Mouse (Mus musculus): Measurements from ENCODE around the gene Irx1. TPM values are rescaled to one million over a fixed set of nuclear protein-coding genes. Genes with fewer than 3 reads are reported as not detected.

Gene Irx1
- polyA plus RNA-seq, 1 experiment from 2014 or later = not detected

DNA sequence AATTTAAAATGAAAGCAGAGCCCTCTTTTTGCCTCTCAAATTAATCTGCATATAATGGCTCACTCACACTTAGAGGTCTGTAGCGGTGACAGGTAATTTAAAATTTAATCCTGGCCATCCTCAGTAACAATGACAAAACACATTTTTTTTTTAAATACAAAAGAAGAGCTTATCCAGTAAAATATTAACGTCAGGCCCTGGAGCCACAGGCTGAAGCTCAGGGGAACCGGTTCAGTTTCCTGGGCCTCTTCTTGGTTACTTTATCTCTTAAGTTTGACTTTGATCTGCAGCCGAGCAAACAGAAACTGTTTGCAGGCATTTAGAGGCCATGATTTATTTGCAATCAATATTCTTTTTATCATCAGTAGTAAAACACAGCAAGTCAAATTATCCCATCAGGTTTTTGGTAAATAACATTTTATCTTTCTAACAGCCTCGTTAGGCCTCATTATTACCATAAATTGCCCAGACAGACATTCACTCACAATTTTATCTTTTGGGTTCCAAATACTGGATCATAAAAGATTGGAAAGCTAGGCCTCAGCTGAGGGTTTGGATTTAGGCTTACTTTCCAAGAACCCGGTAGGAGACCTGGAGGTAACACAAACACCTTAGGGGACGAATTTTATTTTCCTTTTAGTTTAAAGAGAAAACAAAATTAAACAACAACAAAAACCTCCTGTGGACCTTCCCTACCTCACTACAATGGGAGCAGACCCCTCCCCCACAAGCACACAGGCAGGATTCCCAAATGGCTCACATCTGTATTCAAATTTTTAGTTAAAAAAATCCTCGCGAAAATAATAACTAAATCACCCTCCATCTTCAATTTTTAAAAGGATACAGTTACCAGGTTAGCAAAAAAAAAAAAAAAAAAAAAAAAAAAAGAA lies 2.4 kb downstream of the Irx1 start:
- Histone ChIP-seq H3K4me3 (replicated peaks) (no peak overlapping the region), H3K27me3 (peaks cover 100% of the 10 kb centered on the region), H3K9ac (no peak overlapping the region), H3K4me2 (no peak overlapping the region), H3K36me3 (replicated peaks) (no peaks in the 10 kb centered on the region), H3K9me3 (replicated peaks) (no peaks in the 10 kb centered on the region), H3K27ac (replicated peaks) (no peak overlapping the region), H3K4me1 (replicated peaks) (no peaks in the 10 kb centered on the region; the same call in 1 of the 2 replicates)
- WGBS (ENCODE audit: insufficient replicate concordance) = 5% methylated on average over 9 of the region's 9 CpGs
- ATAC-seq (ENCODE audit: insufficient read depth) = no peak

DNA sequence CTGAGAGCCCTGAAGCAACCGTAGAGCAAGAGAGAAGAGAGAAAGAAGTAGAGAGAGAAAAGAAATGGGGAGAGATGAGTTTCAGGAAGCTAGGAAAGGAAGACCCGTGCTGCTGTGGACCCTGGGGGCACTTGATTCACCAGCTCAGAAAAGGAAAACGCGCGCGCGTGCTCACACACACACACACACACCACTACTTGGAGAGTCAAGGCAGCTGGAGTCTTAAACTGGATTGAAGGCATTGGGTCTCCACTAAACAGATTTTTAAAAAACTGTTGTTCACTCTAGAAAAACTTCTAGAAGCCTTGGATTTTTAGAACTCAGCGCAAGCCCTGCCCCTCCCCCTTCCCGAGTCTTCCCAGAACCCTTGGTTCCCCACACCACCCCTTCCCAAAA lies 3.2 kb downstream of the Irx1 start:
- no peak overlapping the region for H3K4me2 ChIP-seq
- no peaks in the 10 kb centered on the region; the same call in 1 of the 2 replicates for H3K4me1 ChIP-seq (replicated peaks)
- no peak overlapping the region for H3K9ac ChIP-seq
- H3K27me3 ChIP-seq = peaks cover 99% of the 10 kb centered on the region
- no peak overlapping the region for H3K4me3 ChIP-seq (replicated peaks)
- no peaks in the 10 kb centered on the region for H3K36me3 ChIP-seq (replicated peaks)
- whole genome bisulfite sequencing (ENCODE audit: insufficient replicate concordance) = 4% methylated on average over 9 of the region's 9 CpGs
- no peak for ATAC-seq (ENCODE audit: insufficient read depth)
- no peak overlapping the region for H3K27ac ChIP-seq (replicated peaks)
- H3K9me3 ChIP-seq (replicated peaks) = no peaks in the 10 kb centered on the region

DNA sequence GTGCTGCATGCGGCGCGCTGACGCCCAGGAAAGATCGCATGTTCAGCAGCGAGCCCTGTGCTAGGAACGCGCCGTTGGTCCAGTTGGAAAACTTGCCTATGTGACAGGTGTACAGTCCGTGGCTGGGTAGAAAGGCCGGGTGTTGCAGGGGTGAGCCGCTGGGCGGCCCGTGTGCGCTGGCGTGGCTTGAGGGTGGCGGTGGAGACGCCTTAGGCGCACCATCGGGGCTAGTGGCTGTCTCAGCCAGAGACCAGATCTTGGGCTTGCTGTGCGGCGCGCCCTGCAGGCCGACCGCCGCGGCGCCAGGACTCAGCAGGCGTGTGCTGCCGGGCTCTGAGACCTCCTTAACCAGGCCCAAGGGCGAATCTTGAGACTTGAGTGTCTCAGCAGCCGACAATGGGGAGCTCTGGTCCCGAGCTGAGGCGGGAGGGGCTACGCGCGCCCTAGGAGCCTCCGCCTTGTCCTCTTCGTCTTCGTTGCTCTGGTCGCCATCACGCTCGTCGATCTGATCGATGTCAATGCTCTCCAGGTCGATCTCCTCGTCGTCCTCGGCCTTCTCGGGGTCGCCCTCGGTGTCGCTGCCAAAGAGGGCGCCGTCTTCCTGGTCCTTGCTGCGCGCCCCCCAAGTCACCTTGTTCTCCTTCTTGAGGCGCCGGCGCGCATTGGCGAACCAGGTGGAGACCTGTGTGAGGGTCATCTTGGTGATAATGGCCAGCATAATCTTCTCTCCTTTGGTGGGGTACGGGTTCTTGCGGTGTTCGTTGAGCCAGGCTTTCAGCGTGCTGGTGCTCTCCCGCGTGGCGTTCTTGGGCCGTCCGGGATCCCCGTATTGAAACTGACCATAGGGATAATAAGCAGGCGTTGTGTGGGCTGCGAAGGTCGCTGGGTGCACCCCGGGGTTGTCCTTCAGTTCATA lies 3.9 kb downstream of the Irx1 start:
- no peak for ATAC-seq (ENCODE audit: insufficient read depth)
- 1% methylated on average over 76 of the region's 76 CpGs for WGBS (ENCODE audit: insufficient replicate concordance)
- Histone ChIP-seq H3K4me2 (no peak overlapping the region), H3K9me3 (replicated peaks) (no peaks in the 10 kb centered on the region), H3K9ac (no peak overlapping the region), H3K27me3 (peaks cover 99% of the 10 kb centered on the region), H3K27ac (replicated peaks) (no peak overlapping the region), H3K36me3 (replicated peaks) (no peaks in the 10 kb centered on the region), H3K4me1 (replicated peaks) (no peaks in the 10 kb centered on the region; the same call in 1 of the 2 replicates), H3K4me3 (replicated peaks) (no peak overlapping the region)

DNA sequence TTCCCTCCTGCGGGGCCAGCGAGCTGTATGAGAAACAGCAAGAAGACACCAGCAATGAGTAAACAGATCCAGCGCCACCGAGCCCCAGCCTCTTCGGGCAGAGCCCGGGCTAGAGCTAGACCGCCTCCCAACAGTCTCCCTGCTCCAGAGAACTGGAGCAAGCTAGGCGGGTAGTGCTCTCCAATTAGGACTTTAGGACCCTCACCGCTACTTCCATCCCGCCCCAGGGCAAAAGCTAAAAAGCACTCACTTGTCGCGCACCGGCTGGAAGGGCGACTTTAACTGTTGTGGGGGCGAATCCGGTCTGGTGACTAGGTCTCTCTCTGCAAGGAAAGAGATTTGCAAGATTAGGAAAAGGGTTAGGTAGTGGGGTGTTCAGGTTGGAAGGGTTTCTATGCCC lies 4.9 kb downstream of the Irx1 start:
- no peak overlapping the region for H3K4me2 ChIP-seq
- ATAC-seq (ENCODE audit: insufficient read depth) = no peak
- H3K4me1 ChIP-seq (replicated peaks) = no peaks in the 10 kb centered on the region; the same call in 1 of the 2 replicates
- H3K27me3 ChIP-seq = peaks cover 96% of the 10 kb centered on the region
- H3K9me3 ChIP-seq (replicated peaks) = no peaks in the 10 kb centered on the region
- 1% methylated on average over 16 of the region's 16 CpGs for WGBS (ENCODE audit: insufficient replicate concordance)
- no peak overlapping the region for H3K27ac ChIP-seq (replicated peaks)
- no peaks in the 10 kb centered on the region for H3K36me3 ChIP-seq (replicated peaks)
- H3K9ac ChIP-seq = no peak overlapping the region
- H3K4me3 ChIP-seq (replicated peaks) = no peak overlapping the region

DNA sequence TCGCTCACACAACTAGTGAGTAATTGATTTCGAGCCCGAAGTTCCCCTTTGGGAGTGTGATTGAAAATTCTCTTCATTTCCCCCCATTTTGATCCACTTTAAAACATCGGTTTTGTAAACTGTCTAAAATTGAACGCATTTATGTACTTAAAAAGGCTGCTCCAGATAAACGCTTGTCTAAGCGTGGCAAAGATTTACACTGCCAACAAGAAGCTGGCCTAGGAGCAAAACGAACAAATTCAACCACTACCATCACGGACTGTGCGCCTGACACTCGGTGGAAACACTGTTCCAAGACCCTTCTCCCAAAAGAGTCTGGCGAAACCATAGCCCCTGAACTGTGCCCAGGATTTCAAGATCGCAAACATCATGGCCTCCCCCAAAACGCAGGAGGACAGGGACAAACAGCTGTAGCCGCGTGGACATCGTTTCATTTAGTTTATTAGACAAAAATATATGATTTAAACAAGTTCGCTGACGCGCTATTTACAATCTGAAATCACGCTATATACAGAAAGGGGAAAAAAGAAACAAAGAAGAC lies 5.6 kb downstream of the Irx1 start:
- Histone ChIP-seq H3K27ac (replicated peaks) (no peak overlapping the region), H3K9ac (no peak overlapping the region), H3K9me3 (replicated peaks) (no peaks in the 10 kb centered on the region), H3K27me3 (peaks cover 88% of the 10 kb centered on the region), H3K4me3 (replicated peaks) (no peak overlapping the region), H3K4me2 (no peak overlapping the region), H3K36me3 (replicated peaks) (no peaks in the 10 kb centered on the region), H3K4me1 (replicated peaks) (no peaks in the 10 kb centered on the region)
- no peak for ATAC-seq (ENCODE audit: insufficient read depth)
- 3% methylated on average over 21 of the region's 21 CpGs for WGBS (ENCODE audit: insufficient replicate concordance)

DNA sequence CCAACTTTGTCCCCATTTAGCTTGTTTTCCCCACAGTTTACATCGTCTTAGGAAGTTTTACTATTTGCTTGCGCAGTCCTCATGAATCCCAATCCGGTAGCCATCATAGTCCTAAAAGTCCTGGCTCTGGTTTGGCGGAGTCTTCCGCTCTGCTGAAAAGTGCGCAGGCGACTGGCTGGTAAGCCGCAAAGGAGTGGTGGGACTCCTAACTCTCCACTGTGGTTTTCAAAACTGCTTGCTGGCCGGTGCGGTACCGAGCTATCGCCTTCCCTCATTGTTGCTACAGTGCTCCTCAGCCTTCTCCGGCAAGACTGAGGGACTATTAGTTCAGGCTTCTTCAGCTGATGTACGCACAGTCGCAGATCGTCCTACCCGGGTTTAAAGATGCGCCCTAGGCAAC lies 6.4 kb downstream of the Irx1 start:
- Histone ChIP-seq H3K36me3 (replicated peaks) (no peaks in the 10 kb centered on the region), H3K4me2 (no peak overlapping the region), H3K4me1 (replicated peaks) (no peaks in the 10 kb centered on the region), H3K27ac (replicated peaks) (no peak overlapping the region), H3K27me3 (peaks cover 80% of the 10 kb centered on the region), H3K9me3 (replicated peaks) (no peaks in the 10 kb centered on the region), H3K9ac (no peak overlapping the region), H3K4me3 (replicated peaks) (no peak overlapping the region)
- whole genome bisulfite sequencing (ENCODE audit: insufficient replicate concordance) = 4% methylated on average over 18 of the region's 18 CpGs
- no peak for ATAC-seq (ENCODE audit: insufficient read depth)

DNA sequence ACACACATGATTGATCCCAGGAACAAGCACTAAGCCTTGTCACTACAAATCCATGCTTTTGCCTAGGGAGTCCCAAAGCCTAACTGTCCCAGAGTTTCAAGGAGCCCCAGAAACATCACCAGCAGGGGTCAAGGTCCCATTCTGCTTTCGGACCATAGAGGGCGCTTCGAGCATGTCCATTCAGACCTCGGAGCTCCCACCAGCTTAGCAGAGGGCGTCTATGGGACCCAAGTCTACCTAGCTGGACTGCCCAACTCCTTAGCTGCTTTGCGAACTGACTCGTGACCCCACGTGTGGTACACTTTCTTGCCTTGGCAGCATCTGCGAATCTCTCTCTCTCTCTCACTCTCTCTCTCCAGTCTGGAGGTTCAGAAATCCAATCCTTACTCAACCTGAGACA lies 7.0 kb downstream of the Irx1 start:
- Histone ChIP-seq H3K36me3 (replicated peaks) (no peaks in the 10 kb centered on the region), H3K9me3 (replicated peaks) (no peaks in the 10 kb centered on the region), H3K4me1 (replicated peaks) (no peaks in the 10 kb centered on the region), H3K4me2 (no peak overlapping the region), H3K9ac (no peak overlapping the region), H3K27ac (replicated peaks) (no peak overlapping the region), H3K27me3 (peaks cover 74% of the 10 kb centered on the region), H3K4me3 (replicated peaks) (no peak overlapping the region)
- ATAC-seq (ENCODE audit: insufficient read depth) = no peak
- WGBS (ENCODE audit: insufficient replicate concordance) = under 1% methylated on average over 9 of the region's 9 CpGs

DNA sequence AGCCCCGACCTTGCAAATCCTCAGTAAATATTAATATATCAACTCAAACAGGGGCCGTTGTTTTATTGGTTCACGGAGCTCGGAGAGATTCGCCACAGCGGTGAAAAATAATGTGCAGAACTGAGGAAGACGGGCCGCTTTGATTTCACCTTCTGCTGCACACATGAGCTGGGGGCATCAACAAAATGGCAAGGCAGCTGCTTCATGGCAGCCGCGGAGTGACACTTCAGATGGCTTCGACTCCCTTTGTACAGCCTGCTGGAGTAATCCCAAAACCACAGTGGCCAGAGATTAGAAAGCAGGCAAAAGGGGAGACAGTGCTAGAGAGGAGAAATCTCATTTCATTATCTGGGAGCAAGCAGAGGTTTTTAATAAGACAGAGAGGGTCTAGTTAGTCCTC lies 11.6 kb downstream of the Irx1 start:
- WGBS (ENCODE audit: insufficient replicate concordance) = 70% methylated on average over 11 of the region's 11 CpGs
- Histone ChIP-seq H3K4me1 (replicated peaks) (no peaks in the 10 kb centered on the region), H3K27ac (replicated peaks) (no peak overlapping the region), H3K4me3 (replicated peaks) (no peak overlapping the region), H3K27me3 (peaks cover 29% of the 10 kb centered on the region), H3K4me2 (no peak overlapping the region), H3K36me3 (replicated peaks) (no peaks in the 10 kb centered on the region), H3K9ac (no peak overlapping the region), H3K9me3 (replicated peaks) (no peaks in the 10 kb centered on the region)
- ATAC-seq (ENCODE audit: insufficient read depth) = no peak

DNA sequence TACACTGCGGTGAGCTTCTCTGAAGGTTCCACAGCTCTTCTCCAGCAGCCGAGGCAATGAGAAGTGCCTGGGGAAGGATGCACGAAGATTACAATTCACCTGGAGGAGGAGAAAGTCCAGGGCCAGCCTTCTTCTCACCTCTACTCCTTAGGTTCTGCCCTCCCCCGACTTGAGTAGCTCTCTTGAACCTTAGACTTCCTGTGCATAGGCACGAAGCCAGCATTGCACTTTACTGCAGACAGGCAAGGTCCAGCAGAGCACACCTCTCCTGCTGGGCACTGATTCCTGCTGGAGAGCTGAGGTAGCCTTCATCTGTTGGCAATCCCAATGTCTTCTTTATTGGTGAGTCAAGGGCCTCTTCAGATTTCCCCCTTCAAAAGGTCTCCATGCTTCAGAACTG lies 13.7 kb downstream of the Irx1 start:
- H3K36me3 ChIP-seq (replicated peaks) = no peaks in the 10 kb centered on the region
- no peak for ATAC-seq (ENCODE audit: insufficient read depth)
- no peak overlapping the region for H3K4me3 ChIP-seq (replicated peaks)
- no peak overlapping the region for H3K9ac ChIP-seq
- no peaks in the 10 kb centered on the region for H3K4me1 ChIP-seq (replicated peaks)
- WGBS (ENCODE audit: insufficient replicate concordance) = 37% methylated on average over 5 of the region's 5 CpGs
- no peak overlapping the region for H3K27ac ChIP-seq (replicated peaks)
- peaks cover 8% of the 10 kb centered on the region for H3K27me3 ChIP-seq
- H3K4me2 ChIP-seq = no peak overlapping the region
- no peaks in the 10 kb centered on the region for H3K9me3 ChIP-seq (replicated peaks)

DNA sequence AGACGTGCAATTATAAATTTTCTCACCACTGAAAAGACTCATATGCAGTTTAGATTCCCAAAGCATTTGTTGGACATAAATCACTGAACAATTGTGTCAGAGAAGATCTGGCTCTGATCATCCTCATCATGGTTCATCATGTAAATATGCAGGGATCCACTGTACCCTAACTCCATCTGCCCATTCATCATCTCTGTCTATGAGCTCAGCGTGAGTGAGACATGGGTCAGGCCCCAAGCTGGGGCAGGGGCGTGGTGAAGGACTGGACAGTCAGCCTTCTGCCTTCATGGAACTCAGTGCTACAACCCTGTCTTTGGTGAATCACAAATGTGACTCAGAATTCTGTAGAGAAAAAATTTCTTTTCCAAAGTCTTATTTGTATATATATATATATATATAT lies 53.2 kb downstream of the Irx1 start:
- Histone ChIP-seq H3K36me3 (replicated peaks) (no peaks in the 10 kb centered on the region), H3K9ac (no peak overlapping the region), H3K4me3 (replicated peaks) (no peak overlapping the region), H3K4me2 (no peak overlapping the region), H3K27ac (replicated peaks) (no peak overlapping the region), H3K27me3 (no peaks in the 10 kb centered on the region), H3K4me1 (replicated peaks) (no peaks in the 10 kb centered on the region), H3K9me3 (replicated peaks) (no peaks in the 10 kb centered on the region)
- no peak for ATAC-seq (ENCODE audit: insufficient read depth)
- WGBS (ENCODE audit: insufficient replicate concordance) = 49% methylated on average over 3 of the region's 3 CpGs
